Comparison of ENCODE assay signal across 15 mouse cellular contexts in genomic region chr9:65462544-65462943, GRCm38 (mm10). TPM values are rescaled to one million over a fixed set of nuclear protein-coding genes. Genes with fewer than 3 reads are reported as not detected.
A peak's percentile ranks its signal among the peaks of the same experiment; 100 is the strongest.
DNase-seq lines count a peak whose midpoint lies in the region; ATAC-seq and TF ChIP-seq lines count a peak whose summit lies in the region.
"Had no signal": no experiment of that assay in that cellular context is flagged by ENCODE, and none has a peak within 500 bp of the region (broad histone marks: within the 10 kb centered on the region; RNA-seq: fewer than 3 reads in every experiment).

No protein-coding gene starts in this region.

- H3K4me1 ChIP-seq in kidney, embryonic 15.5 days = peaks cover 24% of the 10 kb centered on the region
- peaks cover 8% of the 10 kb centered on the region; the same call in 1 of the 2 replicates for H3K4me1 ChIP-seq in lung, embryonic 14.5 days (ENCODE audit: insufficient read depth)

- no peak for ATAC-seq in kidney, embryonic 15.5 days (replicated peaks; ENCODE audit: low FRiP score)
- no peak for ATAC-seq in lung, embryonic 14.5 days (ENCODE audit: insufficient read depth)
- ATAC-seq in activated CD4-positive, CD25-positive, alpha-beta regulatory T cell, adult 4 months = no peak

- TF ChIP-seq CTCF in lung, embryonic 14.5 days (IDR thresholded peaks at IDR 0.05; ENCODE audit: low read depth) = no peak

- H3K9ac ChIP-seq in kidney, embryonic 15.5 days = no peak overlapping the region
- H3K9ac ChIP-seq in lung, embryonic 14.5 days = no peak overlapping the region

- H3K9me3 ChIP-seq in kidney, embryonic 15.5 days (replicated peaks) = no peaks in the 10 kb centered on the region
- no peaks in the 10 kb centered on the region for H3K9me3 ChIP-seq in lung, embryonic 14.5 days (ENCODE audit: low read depth, low read length)

- no peak overlapping the region for H3K4me3 ChIP-seq in kidney, embryonic 15.5 days (replicated peaks)
- H3K4me3 ChIP-seq in lung, embryonic 14.5 days (ENCODE audit: low read depth, low read length) = no peak overlapping the region

- peak overlapping the region; percentile 69 for H3K4me2 ChIP-seq in kidney, embryonic 15.5 days
- H3K4me2 ChIP-seq in lung, embryonic 14.5 days = peak overlapping the region; percentile 73

- H3K27ac ChIP-seq in kidney, embryonic 15.5 days = no peak overlapping the region
- H3K27ac ChIP-seq in lung, embryonic 14.5 days (ENCODE audit: low read depth) = no peak overlapping the region

- 77% methylated on average over 5 of the region's 5 CpGs for WGBS in kidney, embryonic 15.5 days
- 50% methylated on average over 5 of the region's 5 CpGs for WGBS in lung, embryonic 14.5 days

- H3K36me3 ChIP-seq in kidney, embryonic 15.5 days = peaks cover 14% of the 10 kb centered on the region
- peaks cover 10% of the 10 kb centered on the region for H3K36me3 ChIP-seq in lung, embryonic 14.5 days (ENCODE audit: insufficient read depth)

- H3K27me3 ChIP-seq in kidney, embryonic 15.5 days = no peaks in the 10 kb centered on the region
- H3K27me3 ChIP-seq in lung, embryonic 14.5 days (ENCODE audit: insufficient read depth, low read length) = no peaks in the 10 kb centered on the region

- DNase-seq in kidney, adult 11 months = no peak
- peak; percentile 83 for DNase-seq in testis, postnatal 14 days (ENCODE audit: low spot score)
- DNase-seq in testis, postnatal 10 days (ENCODE audit: low spot score) = no peak
- DNase-seq in lung, embryonic 14.5 days = peak; percentile 44
- peak; percentile 21 for DNase-seq in skeletal muscle tissue, adult 2 months (ENCODE audit: low read depth, low spot score)
- no peak for DNase-seq in c-Kit-positive CD71-positive TER-119-positive erythroid progenitor cells, embryonic 14.5 days (ENCODE audit: low spot score)
- DNase-seq: adrenal gland, adult 2 months; cerebellum, postnatal 10 days; kidney, postnatal 14 days; layer of hippocampus, adult 9-11 months had no signal

RNA-seq across cellular contexts. Expression of gene Spg21, which starts 1.8 kb away (rescaled TPM):
- polyA plus RNA-seq in kidney, embryonic 15.5 days (2015; fragmentation: Nextera tagmentation; extraction: Ambion mirVana) = 111 and 126 TPM in 2 replicates
- 92.8 and 107 TPM in 2 replicates for polyA plus RNA-seq in lung, embryonic 14.5 days (2014; fragmentation: Nextera tagmentation; extraction: Ambion mirVana)
- 10 to 100 TPM; 73.7 to 88.9 TPM for polyA plus RNA-seq in activated CD4-positive, CD25-positive, alpha-beta regulatory T cell, adult 4 months (2017; shearing (Covaris generic))

RNA-seq across cellular contexts. Expression of gene Mtfmt, which starts 27.0 kb away (rescaled TPM):
- polyA plus RNA-seq in kidney, embryonic 15.5 days (2015; fragmentation: Nextera tagmentation; extraction: Ambion mirVana) = 21.1 and 25.3 TPM in 2 replicates
- 19.4 and 21.2 TPM in 2 replicates for polyA plus RNA-seq in lung, embryonic 14.5 days (2014; fragmentation: Nextera tagmentation; extraction: Ambion mirVana)
- 10 to 100 TPM; 23.1 to 29.6 TPM for polyA plus RNA-seq in activated CD4-positive, CD25-positive, alpha-beta regulatory T cell, adult 4 months (2017; shearing (Covaris generic))

RNA-seq across cellular contexts. Expression of gene Slc51b, which starts 39.8 kb away (rescaled TPM):
- 3.1 and 4.3 TPM in 2 replicates for polyA plus RNA-seq in kidney, embryonic 15.5 days (2015; fragmentation: Nextera tagmentation; extraction: Ambion mirVana)
- not detected in 2 replicates for polyA plus RNA-seq in lung, embryonic 14.5 days (2014; fragmentation: Nextera tagmentation; extraction: Ambion mirVana)
- polyA plus RNA-seq in activated CD4-positive, CD25-positive, alpha-beta regulatory T cell, adult 4 months (2017; shearing (Covaris generic)) = not detected
- polyA plus RNA-seq: adrenal gland, adult 2 months; gonadal fat pad, adult 2 months had no signal

RNA-seq across cellular contexts. Expression of gene Ankdd1a, which starts 57.4 kb away (rescaled TPM):
- polyA plus RNA-seq in kidney, embryonic 15.5 days (2015; fragmentation: Nextera tagmentation; extraction: Ambion mirVana) = not detected in 2 replicates
- 0.12 TPM in 1 of 2 replicates, not detected in the other for polyA plus RNA-seq in lung, embryonic 14.5 days (2014; fragmentation: Nextera tagmentation; extraction: Ambion mirVana)
- polyA plus RNA-seq in activated CD4-positive, CD25-positive, alpha-beta regulatory T cell, adult 4 months (2017; shearing (Covaris generic)) = under 1 TPM in 1 of 2 experiments, not detected in 1; 0.37 TPM
- polyA plus RNA-seq: heart, embryonic 16.5 days; intestine, embryonic 14.5 days had no signal

Comparison
In these comparisons a context has a peak if more than half of its experiments do, and no peak if none do; other contexts are left out.
1. DNase-seq: peak in testis, postnatal 14 days (single experiment), lung, embryonic 14.5 days (single experiment) and skeletal muscle tissue, adult 2 months (single experiment); none in kidney, adult 11 months (single experiment), testis, postnatal 10 days (single experiment) and c-Kit-positive CD71-positive TER-119-positive erythroid progenitor cells, embryonic 14.5 days (single experiment).